Mouse (Mus musculus) ES-E14 (cell line): ENCODE results near the gene Tmem132c. TPM values are rescaled to one million over a fixed set of nuclear protein-coding genes. Genes with fewer than 3 reads are reported as not detected.
"Not testable (repeated sequence)": the region's sequence is repeated elsewhere in the genome, so short reads cannot be mapped to it uniquely, and the experiment has no call there.

Experiments used
- DNase-seq: peaks from one replicate; pipeline ENCODE4 v3.0.0-alpha.2; 2013; ENCODE audit warnings: low read depth, low spot score
- H3K27ac ChIP-seq: 2 replicates; pipeline ENCODE4 v1.5.1; 2012; ENCODE audit warnings: low read depth, mild to moderate bottlenecking, low read length, moderate library complexity, mixed read lengths; ENCODE audit not compliant: poor library complexity, insufficient read depth, severe bottlenecking
- H3K36me3 ChIP-seq: 2 replicates; pipeline ENCODE4 v1.6.1; 2012; ENCODE audit warnings: mild to moderate bottlenecking, low read length, moderate library complexity, mixed read lengths; ENCODE audit not compliant: control insufficient read depth, poor library complexity, insufficient read depth, severe bottlenecking
- H3K4me1 ChIP-seq, 2 experiments: fragments of 150-350 bp in 1 of 2; sonication (generic) in 1 of 2; 2 replicates each; pipeline ENCODE4 v1.6.1; 2012; ENCODE audit warnings: low read length in 2 of 2, mild to moderate bottlenecking in 1 of 2, mixed read lengths in 1 of 2; ENCODE audit not compliant: control insufficient read depth in 2 of 2, insufficient read depth in 2 of 2, poor library complexity in 1 of 2
- H3K4me3 ChIP-seq, 2 experiments: fragments of 150-350 bp in 1 of 2; sonication (generic) in 1 of 2; 2 replicates each; pipeline ENCODE4 v1.5.1; 2012; ENCODE audit warnings: low read length in 2 of 2, low read depth in 1 of 2, mild to moderate bottlenecking in 1 of 2, mixed read lengths in 1 of 2; ENCODE audit not compliant: insufficient read depth in 1 of 2, poor library complexity in 1 of 2, severe bottlenecking in 1 of 2
- H3K9ac ChIP-seq: 2 replicates; pipeline ENCODE4 v1.6.1; 2012; ENCODE audit warnings: low read depth, mild to moderate bottlenecking, low read length, mixed read lengths; ENCODE audit not compliant: poor library complexity, insufficient read depth, severe bottlenecking
- H3K9me3 ChIP-seq: fragments of 150-350 bp; sonication (generic); 2 replicates; pipeline ENCODE4 v1.6.1; 2012; ENCODE audit warnings: low read depth, mild to moderate bottlenecking, low read length; ENCODE audit not compliant: control insufficient read depth, insufficient read depth
- CHD2 ChIP-seq: IDR thresholded peaks from 2 replicates; pipeline ENCODE4 v1.6.1; 2014; ENCODE audit warnings: mild to moderate bottlenecking, low read depth, low read length, inconsistent platforms
- HCFC1 ChIP-seq: IDR thresholded peaks from 2 replicates; pipeline ENCODE4 v1.6.1; 2012; ENCODE audit warnings: low read length, inconsistent platforms, borderline replicate concordance; ENCODE audit not compliant: insufficient read depth
- MAFK ChIP-seq: IDR thresholded peaks from 2 replicates; pipeline ENCODE4 v1.6.1; 2014; ENCODE audit warnings: mild to moderate bottlenecking, low read depth, low read length, inconsistent platforms; ENCODE audit not compliant: insufficient read depth
- ZC3H11A ChIP-seq: IDR thresholded peaks from 2 replicates; pipeline ENCODE4 v1.6.1; 2012; ENCODE audit warnings: low read depth, mild to moderate bottlenecking, inconsistent platforms, low read length, borderline replicate concordance
- ZNF384 ChIP-seq: IDR thresholded peaks from 2 replicates; pipeline ENCODE4 v1.6.1; 2012; ENCODE audit warnings: low read depth, low read length, inconsistent platforms
- in situ Hi-C, 2 experiments: fragments of 600-800 bp; cut with MboI; formaldehyde crosslinking; loops; one replicate each; pipeline ENCODE4 v1.15.1; 2025; ENCODE audit warnings: low sequenced_read_pairs in 2 of 2, inconsistent platforms in 1 of 2; ENCODE audit not compliant: unreplicated experiment in 2 of 2
- total RNA-seq: library from RNA; depleted of rRNA; stranded (reverse); fragments of 300-350 nt; gene quantifications from 2 replicates; pipeline ENCODE4 v1.2.3, GENCODE M21; 2012

Tmem132c gene
- total RNA-seq, 1 experiment: 0.71 TPM

DNA sequence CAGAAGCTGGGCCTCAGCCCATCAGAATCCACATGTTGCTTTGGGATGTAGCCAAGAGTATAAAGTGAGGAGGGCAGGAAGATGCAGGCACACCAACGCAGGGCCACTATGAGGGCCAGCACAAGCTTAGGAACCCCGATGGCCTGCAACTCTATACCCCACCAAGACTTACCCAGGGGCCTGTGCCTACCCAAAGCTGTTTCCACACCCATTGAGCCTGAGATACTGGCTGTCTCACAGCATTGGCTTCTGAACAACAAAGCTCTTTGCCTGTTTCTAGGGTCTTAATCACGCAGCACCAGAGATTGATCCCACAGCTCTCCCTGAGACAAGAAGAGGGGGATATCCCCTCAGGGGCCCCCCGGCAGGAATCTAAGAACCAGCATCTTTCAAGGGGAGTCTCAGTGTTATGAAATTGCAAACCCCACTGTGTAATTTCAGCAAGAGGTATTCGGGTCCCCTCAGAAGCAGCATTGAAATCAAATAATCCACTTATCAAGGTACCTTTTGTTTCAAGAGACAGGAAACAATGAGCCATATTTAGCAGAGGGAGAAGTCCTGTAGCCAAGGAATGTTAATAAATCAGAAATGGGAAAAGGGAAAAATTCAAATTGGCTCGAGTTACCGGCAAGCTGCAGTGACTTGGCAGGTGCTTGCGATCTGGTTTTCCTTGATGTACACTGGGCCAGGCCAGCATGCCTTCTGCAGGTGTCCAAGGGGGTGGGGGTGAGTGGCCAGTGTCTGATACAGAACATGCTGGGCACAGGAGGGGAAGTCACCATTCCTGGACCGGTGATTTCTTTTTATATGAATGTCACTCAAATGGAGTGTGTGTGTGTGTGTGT is 107.8 kb downstream of the Tmem132c start:
- in situ Hi-C loops: no loop called here
- Histone ChIP-seq H3K4me3 (no peak overlapping the region), H3K4me1 (no peaks in the 10 kb centered on the region), H3K27ac (no peak overlapping the region), H3K9me3 (no peaks in the 10 kb centered on the region), H3K9ac (no peak overlapping the region), H3K36me3 (no peaks in the 10 kb centered on the region)
- no peak for DNase-seq
- TF ChIP-seq HCFC1 (no peak), MAFK (no peak), CHD2 (no peak), ZNF384 (no peak), ZC3H11A (no peak)

- no peaks in the 10 kb centered on the region for H3K36me3 ChIP-seq
- H3K9ac ChIP-seq: no peak overlapping the region
- no peaks in the 10 kb centered on the region for H3K4me1 ChIP-seq
- peak; percentile 49 for DNase-seq
- no peak overlapping the region for H3K27ac ChIP-seq
- no peak overlapping the region for H3K4me3 ChIP-seq
- in situ Hi-C loops: no loop called here
- no peaks in the 10 kb centered on the region for H3K9me3 ChIP-seq
- TF ChIP-seq HCFC1 (no peak), ZC3H11A (no peak), MAFK (no peak), ZNF384 (peak; percentile 17; the same call in 1 of the 2 replicates), CHD2 (no peak)
Measured at GRCm38 (mm10) chr5:127353002-127353401, 111.4 kb downstream of the Tmem132c start.

GRCm38 (mm10) chr5:127355836-127356235 is 114.2 kb downstream of the Tmem132c start:
- Histone ChIP-seq H3K36me3 (no peaks in the 10 kb centered on the region), H3K9ac (no peak overlapping the region), H3K4me3 (no peak overlapping the region), H3K9me3 (no peaks in the 10 kb centered on the region), H3K27ac (no peak overlapping the region), H3K4me1 (peaks cover 2 to 5% of the 10 kb centered on the region in 2 experiments; a peak in 3 of 4 replicates)
- no peak for DNase-seq
- TF ChIP-seq MAFK (no peak), ZNF384 (no peak), HCFC1 (no peak), ZC3H11A (no peak), CHD2 (no peak)
- in situ Hi-C loops: no loop called here

GRCm38 (mm10) chr5:127357878-127358277 is 116.3 kb downstream of the Tmem132c start:
- H3K4me3 ChIP-seq, H3K9me3 ChIP-seq, H3K27ac ChIP-seq, H3K4me1 ChIP-seq, H3K36me3 ChIP-seq, H3K9ac ChIP-seq, in situ Hi-C loops, DNase-seq: not testable (repeated sequence)

- Histone ChIP-seq H3K36me3 (no peaks in the 10 kb centered on the region), H3K9me3 (no peaks in the 10 kb centered on the region), H3K4me1 (peaks cover 6% of the 10 kb centered on the region in 2 experiments; a peak in 3 of 4 replicates), H3K9ac (no peak overlapping the region), H3K4me3 (0 out of 4 replicates have a peak overlapping the region, but pooled peaks of 1 of the 2 experiments have one; percentile 2), H3K27ac (no peak overlapping the region)
- DNase-seq: no peak
- TF ChIP-seq ZC3H11A: no peak
- no peak for TF ChIP-seq HCFC1
- no peak for TF ChIP-seq MAFK
- TF ChIP-seq ZNF384: no peak
- no peak for TF ChIP-seq CHD2
- in situ Hi-C loops: no loop called here
Measured at GRCm38 (mm10) chr5:127361145-127361544, 119.5 kb downstream of the Tmem132c start.
